Mouse (Mus musculus): Measurements from ENCODE around the gene Nf2. TPM values are rescaled to one million over a fixed set of nuclear protein-coding genes. Genes with fewer than 3 reads are reported as not detected.

Nf2 gene
- total and polyA plus RNA-seq, 2 experiments from 2014 or later: 55.5 to 97.6 TPM

GRCm38 (mm10) chr11:4754036-4754435, 95.3 kb downstream of the Nf2 start:
- Histone ChIP-seq H3K9me3 (ENCODE audit: low read length) (no peaks in the 10 kb centered on the region), H3K4me2 (ENCODE audit: low read depth, low read length) (no peak overlapping the region), H3K4me3 (ENCODE audit: low read length) (no peak overlapping the region), H3K4me1 (ENCODE audit: insufficient read depth, low read length) (no peaks in the 10 kb centered on the region), H3K9ac (replicated peaks; ENCODE audit: low read length) (no peak overlapping the region), H3K27ac (no peak overlapping the region), H3K27me3 (ENCODE audit: insufficient read depth, low read length) (peaks cover 8% of the 10 kb centered on the region; the same call in 1 of the 2 replicates), H3K36me3 (ENCODE audit: insufficient read depth, low read length) (no peaks in the 10 kb centered on the region)
- DNase-seq (ENCODE audit: low spot score) (no peak), ATAC-seq (no peak)
- TF ChIP-seq CTCF (IDR thresholded peaks at IDR 0.05; ENCODE audit: low read depth): peak; percentile 51; the same call in 1 of the 2 replicates
- WGBS: 88% methylated on average over 3 of the region's 3 CpGs

GRCm38 (mm10) chr11:4752836-4753235, 96.5 kb downstream of the Nf2 start:
- no peak overlapping the region for H3K4me2 ChIP-seq (ENCODE audit: low read depth, low read length)

GRCm38 (mm10) chr11:4750263-4750662, 99.1 kb downstream of the Nf2 start:
- DNase-seq (ENCODE audit: low spot score): peak; percentile 48

More at GRCm38 (mm10) chr11:4752836-4753235, 96.5 kb downstream of the Nf2 start:
- no peaks in the 10 kb centered on the region for H3K4me1 ChIP-seq (ENCODE audit: insufficient read depth, low read length)
- no peak for DNase-seq (ENCODE audit: low spot score)
- no peak overlapping the region for H3K9ac ChIP-seq (replicated peaks; ENCODE audit: low read length)
- 35% methylated on average over 10 of the region's 10 CpGs for WGBS
- H3K4me3 ChIP-seq (ENCODE audit: low read length): no peak overlapping the region
- no peak for ATAC-seq
- TF ChIP-seq CTCF (IDR thresholded peaks at IDR 0.05; ENCODE audit: low read depth): no peak
- H3K36me3 ChIP-seq (ENCODE audit: insufficient read depth, low read length): no peaks in the 10 kb centered on the region
- peaks cover 14% of the 10 kb centered on the region; the same call in 1 of the 2 replicates for H3K27me3 ChIP-seq (ENCODE audit: insufficient read depth, low read length)
- no peak overlapping the region for H3K27ac ChIP-seq
- H3K9me3 ChIP-seq (ENCODE audit: low read length): no peaks in the 10 kb centered on the region

GRCm38 (mm10) chr11:4747285-4747684, 102.1 kb downstream of the Nf2 start:
- Histone ChIP-seq H3K4me3 (ENCODE audit: low read length) (peak overlapping the region; percentile 60), H3K4me2 (ENCODE audit: low read depth, low read length) (peak overlapping the region; percentile 98), H3K27me3 (ENCODE audit: insufficient read depth, low read length) (peaks cover 46% of the 10 kb centered on the region), H3K9ac (replicated peaks; ENCODE audit: low read length) (peak overlapping the region; percentile 55; the same call in 1 of the 2 replicates), H3K4me1 (ENCODE audit: insufficient read depth, low read length) (no peaks in the 10 kb centered on the region; the same call in 1 of the 2 replicates), H3K36me3 (ENCODE audit: insufficient read depth, low read length) (no peaks in the 10 kb centered on the region), H3K27ac (no peak overlapping the region), H3K9me3 (ENCODE audit: low read length) (no peaks in the 10 kb centered on the region)
- TF ChIP-seq CTCF (IDR thresholded peaks at IDR 0.05; ENCODE audit: low read depth): no peak
- no peak for DNase-seq (ENCODE audit: low spot score)
- 0 out of 2 replicates have a peak, but pooled peaks have one; percentile 11 for ATAC-seq
- WGBS: 2% methylated on average over 12 of the region's 12 CpGs

More at GRCm38 (mm10) chr11:4750263-4750662, 99.1 kb downstream of the Nf2 start:
- TF ChIP-seq CTCF (IDR thresholded peaks at IDR 0.05; ENCODE audit: low read depth): no peak
- no peaks in the 10 kb centered on the region for H3K9me3 ChIP-seq (ENCODE audit: low read length)
- no peaks in the 10 kb centered on the region for H3K36me3 ChIP-seq (ENCODE audit: insufficient read depth, low read length)
- H3K27ac ChIP-seq: no peak overlapping the region
- no peak overlapping the region for H3K4me3 ChIP-seq (ENCODE audit: low read length)
- ATAC-seq: no peak
- H3K4me1 ChIP-seq (ENCODE audit: insufficient read depth, low read length): no peaks in the 10 kb centered on the region; the same call in 1 of the 2 replicates
- 22% methylated on average over 9 of the region's 9 CpGs for whole genome bisulfite sequencing
- H3K4me2 ChIP-seq (ENCODE audit: low read depth, low read length): no peak overlapping the region
- H3K27me3 ChIP-seq (ENCODE audit: insufficient read depth, low read length): peaks cover 32% of the 10 kb centered on the region
- no peak overlapping the region for H3K9ac ChIP-seq (replicated peaks; ENCODE audit: low read length)

- Histone ChIP-seq H3K36me3 (ENCODE audit: insufficient read depth, low read length) (no peaks in the 10 kb centered on the region), H3K27ac (no peak within 1 kb of the TSS), H3K4me2 (ENCODE audit: low read depth, low read length) (peak within 1 kb of the TSS; percentile 98), H3K4me3 (ENCODE audit: low read length) (peak within 1 kb of the TSS; percentile 60), H3K4me1 (ENCODE audit: insufficient read depth, low read length) (no peaks in the 10 kb centered on the region; the same call in 1 of the 2 replicates), H3K9me3 (ENCODE audit: low read length) (no peaks in the 10 kb centered on the region), H3K27me3 (ENCODE audit: insufficient read depth, low read length) (peaks cover 46% of the 10 kb centered on the region), H3K9ac (replicated peaks; ENCODE audit: low read length) (peak within 1 kb of the TSS; percentile 55)
- TF ChIP-seq CTCF (IDR thresholded peaks at IDR 0.05; ENCODE audit: low read depth): no peak
- ATAC-seq: no peak
- 0% methylated on average over 11 of the region's 73 CpGs for WGBS
- no peak for DNase-seq (ENCODE audit: low spot score)
Measured at GRCm38 (mm10) chr11:4746733-4747132, 102.6 kb downstream of the Nf2 start, which contains the start of gene Cabp7. Cabp7 (minus strand) TSS chr11:4746778.

GRCm38 (mm10) chr11:4745969-4746368, 103.4 kb downstream of the Nf2 start:
- Histone ChIP-seq H3K9me3 (ENCODE audit: low read length) (no peaks in the 10 kb centered on the region), H3K4me3 (ENCODE audit: low read length) (peak overlapping the region; percentile 60), H3K9ac (replicated peaks; ENCODE audit: low read length) (peak overlapping the region; percentile 55), H3K36me3 (ENCODE audit: insufficient read depth, low read length) (no peaks in the 10 kb centered on the region), H3K27me3 (ENCODE audit: insufficient read depth, low read length) (peaks cover 46% of the 10 kb centered on the region), H3K4me1 (ENCODE audit: insufficient read depth, low read length) (no peaks in the 10 kb centered on the region; the same call in 1 of the 2 replicates), H3K4me2 (ENCODE audit: low read depth, low read length) (peak overlapping the region; percentile 98), H3K27ac (no peak overlapping the region)
- ATAC-seq (peak; percentile 27), DNase-seq (ENCODE audit: low spot score) (peak; percentile 39)
- 1% methylated on average over 39 of the region's 39 CpGs for WGBS
- TF ChIP-seq CTCF (IDR thresholded peaks at IDR 0.05; ENCODE audit: low read depth): no peak

- no peak for TF ChIP-seq CTCF (IDR thresholded peaks at IDR 0.05; ENCODE audit: low read depth)
- Histone ChIP-seq H3K36me3 (ENCODE audit: insufficient read depth, low read length) (no peaks in the 10 kb centered on the region), H3K9ac (replicated peaks; ENCODE audit: low read length) (no peak overlapping the region), H3K27ac (no peak overlapping the region), H3K27me3 (ENCODE audit: insufficient read depth, low read length) (peaks cover 38% of the 10 kb centered on the region), H3K9me3 (ENCODE audit: low read length) (no peaks in the 10 kb centered on the region), H3K4me1 (ENCODE audit: insufficient read depth, low read length) (no peaks in the 10 kb centered on the region; the same call in 1 of the 2 replicates), H3K4me2 (ENCODE audit: low read depth, low read length) (no peak overlapping the region), H3K4me3 (ENCODE audit: low read length) (no peak overlapping the region)
- no peak for DNase-seq (ENCODE audit: low spot score)
- no peak for ATAC-seq
- WGBS: 43% methylated on average over 6 of the region's 6 CpGs
Measured at GRCm38 (mm10) chr11:4744691-4745090, 104.6 kb downstream of the Nf2 start.
